ENCODE assay signal across 8 mouse cellular contexts in genomic region chrX:50614874-50615273, GRCm38 (mm10).
DNase-seq lines count a peak whose midpoint lies in the region; ATAC-seq and TF ChIP-seq lines count a peak whose summit lies in the region.
"Not testable (repeated sequence)": the region's sequence is repeated elsewhere in the genome, so short reads cannot be mapped to it uniquely, and the experiment has no call there.

No protein-coding gene starts in this region.

- H3K9ac ChIP-seq in CH12.LX (ENCODE audit: insufficient read depth, low read depth): peak overlapping the region; percentile 48; the same call in 1 of the 2 replicates
- H3K9ac ChIP-seq in forebrain, embryonic 13.5 days; kidney, embryonic 16.5 days (replicated peaks; ENCODE audit: low read length); liver, embryonic 12.5 days: not testable (repeated sequence)

- intact Hi-C loops in heart, postnatal 25 days (cut with DNase I): not testable (repeated sequence)

- TF ChIP-seq EP300 in CH12.LX (IDR thresholded peaks at IDR 0.05; ENCODE audit: low read length): not testable (repeated sequence)

- TF ChIP-seq CTCF in CH12.LX (conservative IDR thresholded peaks at IDR 0.05 in 1 of 2, IDR thresholded peaks at IDR 0.05 in 1 of 2; ENCODE audit: low read depth in 2 of 2, low read length in 2 of 2): peak; percentile 8 to 47; a peak in 2 of 4 replicates

- TF ChIP-seq POLR2A in CH12.LX (IDR thresholded peaks at IDR 0.05; ENCODE audit: low read depth, low read length): not testable (repeated sequence)

- peak overlapping the region; percentile 80 for H3K27ac ChIP-seq in CH12.LX (ENCODE audit: insufficient read depth, low read depth)
- not testable (repeated sequence) for H3K27ac ChIP-seq in forebrain, embryonic 13.5 days; kidney, embryonic 16.5 days (ENCODE audit: low read length); liver, embryonic 12.5 days
- H3K27ac ChIP-seq in midbrain, embryonic 10.5 days (replicated peaks): peak overlapping the region; percentile 76

- WGBS in forebrain, embryonic 13.5 days: 66% methylated on average over 3 of the region's 3 CpGs
- 69% methylated on average over 3 of the region's 3 CpGs for WGBS in kidney, embryonic 16.5 days
- WGBS in liver, embryonic 12.5 days (ENCODE audit: insufficient replicate concordance): 51% methylated on average over 3 of the region's 3 CpGs
- WGBS in midbrain, embryonic 10.5 days: 70% methylated on average over 3 of the region's 3 CpGs

- peak; percentile 71 for DNase-seq in CH12.LX (ENCODE audit: extremely low read depth)
- peak; percentile 83 for DNase-seq in cerebellum, adult 8-10 months
- DNase-seq in heart, postnatal 25 days (ENCODE audit: low spot score): peak; percentile 75
- DNase-seq in midbrain, embryonic 10.5 days (ENCODE audit: low spot score): peak; percentile 43
- DNase-seq in retina, postnatal 1 day: peak; percentile 86

- peak overlapping the region in 1 of 3 experiments; percentile 15 for H3K4me3 ChIP-seq in CH12.LX (replicated peaks in 1 of 3; ENCODE audit: low read depth in 2 of 3, low read length in 2 of 3, poor library complexity in 1 of 3)
- H3K4me3 ChIP-seq in forebrain, embryonic 13.5 days: not testable (repeated sequence)
- peak overlapping the region; percentile 30 for H3K4me3 ChIP-seq in kidney, embryonic 16.5 days (ENCODE audit: low read length)
- H3K4me3 ChIP-seq in liver, embryonic 12.5 days: peak overlapping the region; percentile 31
- peak overlapping the region; percentile 34 for H3K4me3 ChIP-seq in midbrain, embryonic 10.5 days

- H3K27me3 ChIP-seq in CH12.LX (replicated peaks); forebrain, embryonic 13.5 days; kidney, embryonic 16.5 days (ENCODE audit: insufficient read depth, low read length); liver, embryonic 12.5 days (replicated peaks); midbrain, embryonic 10.5 days (ENCODE audit: low read depth, poor library complexity, severe bottlenecking): not testable (repeated sequence)

- H3K36me3 ChIP-seq in CH12.LX (replicated peaks in 1 of 2; ENCODE audit: control insufficient read depth in 1 of 2, insufficient read depth in 1 of 2, low read length in 1 of 2): peaks cover 16 to 19% of the 10 kb centered on the region in 2 experiments
- H3K36me3 ChIP-seq in forebrain, embryonic 13.5 days (ENCODE audit: poor library complexity, severe bottlenecking): peaks cover 18% of the 10 kb centered on the region; the same call in 1 of the 2 replicates
- peaks cover 11% of the 10 kb centered on the region; the same call in 1 of the 2 replicates for H3K36me3 ChIP-seq in kidney, embryonic 16.5 days (ENCODE audit: insufficient read depth, low read length)
- H3K36me3 ChIP-seq in liver, embryonic 12.5 days: not testable (repeated sequence)
- H3K36me3 ChIP-seq in midbrain, embryonic 10.5 days: peaks cover 53% of the 10 kb centered on the region

- not testable (repeated sequence) for H3K9me3 ChIP-seq in CH12.LX (replicated peaks; ENCODE audit: low read length); forebrain, embryonic 13.5 days (replicated peaks); kidney, embryonic 16.5 days (ENCODE audit: low read length); liver, embryonic 12.5 days (replicated peaks); midbrain, embryonic 10.5 days (replicated peaks)

- dilution Hi-C loops in CH12.LX (cut with MboI; ENCODE audit: extremely low pct_ligation_motif_present, extremely low pct_unique_long_range_greater_than_20kb, low sequenced_read_pairs): not testable (repeated sequence)

- in situ Hi-C loops in CH12.LX (cut with MboI; ENCODE audit: low pct_ligation_motif_present, low pct_unique_long_range_greater_than_20kb, low sequenced_read_pairs): not testable (repeated sequence)

- H3K79me2 ChIP-seq in CH12.LX (replicated peaks; ENCODE audit: control insufficient read depth, extremely low read depth, insufficient read depth, poor library complexity, severe bottlenecking): not testable (repeated sequence)

- not testable (repeated sequence) for H3K4me2 ChIP-seq in CH12.LX (ENCODE audit: insufficient read depth, low read depth, poor library complexity, severe bottlenecking); kidney, embryonic 16.5 days (replicated peaks; ENCODE audit: low read depth, low read length)
- H3K4me2 ChIP-seq in forebrain, embryonic 13.5 days: 0 out of 2 replicates have a peak overlapping the region, but pooled peaks have one; percentile 20
- H3K4me2 ChIP-seq in liver, embryonic 12.5 days: peak overlapping the region; percentile 40

- peaks cover 0 to 14% of the 10 kb centered on the region in 2 experiments; a peak in 2 of 4 replicates for H3K4me1 ChIP-seq in CH12.LX (ENCODE audit: control insufficient read depth in 1 of 2, insufficient read depth in 2 of 2)
- H3K4me1 ChIP-seq in forebrain, embryonic 13.5 days; kidney, embryonic 16.5 days (ENCODE audit: insufficient read depth, low read length); midbrain, embryonic 10.5 days: not testable (repeated sequence)
- peaks cover 13% of the 10 kb centered on the region for H3K4me1 ChIP-seq in liver, embryonic 12.5 days

- peak; percentile 39 for TF ChIP-seq RAD21 in CH12.LX (IDR thresholded peaks at IDR 0.05; ENCODE audit: low read depth, low read length)

- ATAC-seq in forebrain, embryonic 13.5 days: peak; percentile 59
- ATAC-seq in kidney, embryonic 16.5 days (ENCODE audit: low FRiP score, low TSS enrichment): 0 out of 2 replicates have a peak, but pooled peaks have one; percentile 66
- ATAC-seq in liver, embryonic 12.5 days: peak; percentile 69

TF ChIP-seq in CH12.LX, 34 proteins besides CTCF, POLR2A, EP300 and RAD21:
- TF ChIP-seq ETS1 (conservative IDR thresholded peaks at IDR 0.05; ENCODE audit: low read depth, low read length): peak; percentile 51
- 0 out of 2 replicates have a peak, but pooled peaks have one; percentile 29 for TF ChIP-seq MAZ (IDR thresholded peaks at IDR 0.05; ENCODE audit: low read depth, low read length)
- peak; percentile 16; the same call in 1 of the 2 replicates for TF ChIP-seq SMC3 (IDR thresholded peaks at IDR 0.05; ENCODE audit: low read depth, low read length)
- peak; percentile 96 for TF ChIP-seq ZNF384 (IDR thresholded peaks at IDR 0.05; ENCODE audit: low read depth, low read length)
